Mouse (Mus musculus) stomach, postnatal 0 days (tissue): ENCODE results near the gene Clrn3. TPM values are rescaled to one million over a fixed set of nuclear protein-coding genes. Genes with fewer than 3 reads are reported as not detected.

Experiments used
- ATAC-seq: fragments of 200-750 bp; cut with Nextera tagmentation; 2 replicates; pipeline ENCODE4 v1.8.0; 2017; ENCODE audit not compliant: low FRiP score, low TSS enrichment
- DNase-seq: peaks from one replicate; pipeline ENCODE4 v3.0.0-alpha.2; 2016; ENCODE audit warnings: low spot score
- H3K27ac ChIP-seq: fragments of 300-500 bp; sonication (generic); replicated peaks from 2 replicates; pipeline ENCODE4 v1.5.1; 2014; ENCODE audit warnings: mild to moderate bottlenecking, control low read depth
- H3K27me3 ChIP-seq: fragments of 300-500 bp; sonication (generic); 2 replicates; pipeline ENCODE4 v1.6.1; 2014; ENCODE audit warnings: low read length; ENCODE audit not compliant: control insufficient read depth, insufficient read depth
- H3K36me3 ChIP-seq: fragments of 300-500 bp; sonication (generic); 2 replicates; pipeline ENCODE4 v1.6.1; 2014; ENCODE audit warnings: low read length, mixed read lengths; ENCODE audit not compliant: control insufficient read depth, insufficient read depth
- H3K4me1 ChIP-seq: fragments of 300-500 bp; sonication (generic); replicated peaks from 2 replicates; pipeline ENCODE4 v1.6.1; 2014; ENCODE audit warnings: antibody characterized with exemption; ENCODE audit not compliant: control insufficient read depth, insufficient read depth
- H3K4me2 ChIP-seq: fragments of 300-500 bp; sonication (generic); replicated peaks from 2 replicates; pipeline ENCODE4 v1.6.1; 2014; ENCODE audit warnings: low read depth, mild to moderate bottlenecking, control low read depth, moderate library complexity
- H3K4me3 ChIP-seq: fragments of 300-500 bp; sonication (generic); 2 replicates; pipeline ENCODE4 v1.5.1; 2014; ENCODE audit warnings: low read depth, low read length, control low read depth
- H3K9ac ChIP-seq: fragments of 300-500 bp; sonication (generic); 2 replicates; pipeline ENCODE4 v1.6.1; 2014; ENCODE audit warnings: mild to moderate bottlenecking, low read length, control low read depth, mixed read lengths
- H3K9me3 ChIP-seq: fragments of 300-500 bp; sonication (generic); 2 replicates; pipeline ENCODE4 v1.6.1; 2016; ENCODE audit warnings: low read length; ENCODE audit not compliant: control insufficient read depth
- CTCF ChIP-seq: IDR thresholded peaks from 2 replicates; pipeline ENCODE4 v1.5.1; 2016; ENCODE audit warnings: antibody characterized with exemption, low read depth, mild to moderate bottlenecking, moderate library complexity
- EP300 ChIP-seq: optimal IDR thresholded peaks from 2 replicates; pipeline ENCODE3; 2016; ENCODE audit warnings: antibody characterized with exemption
- WGBS: fragments of 180-500 bp; shearing (Covaris S2); extraction: QIAGEN DNeasy Blood & Tissue Kit; methylation state at CpG from one replicate; pipeline ENCODE4 v1.1.7; 2014; 5-methylcytosine and 5-hydroxymethylcytosine counted together
- polyA plus RNA-seq: library from polyadenylated mRNA; unstranded; fragments of >200 nt; fragmentation: Nextera tagmentation; extraction: Ambion mirVana; gene quantifications from 2 replicates; pipeline ENCODE4 v1.2.1, GENCODE M21; 2015

Clrn3 gene
- polyA plus RNA-seq, 1 experiment from 2014 or later, result 0.63 TPM

DNA sequence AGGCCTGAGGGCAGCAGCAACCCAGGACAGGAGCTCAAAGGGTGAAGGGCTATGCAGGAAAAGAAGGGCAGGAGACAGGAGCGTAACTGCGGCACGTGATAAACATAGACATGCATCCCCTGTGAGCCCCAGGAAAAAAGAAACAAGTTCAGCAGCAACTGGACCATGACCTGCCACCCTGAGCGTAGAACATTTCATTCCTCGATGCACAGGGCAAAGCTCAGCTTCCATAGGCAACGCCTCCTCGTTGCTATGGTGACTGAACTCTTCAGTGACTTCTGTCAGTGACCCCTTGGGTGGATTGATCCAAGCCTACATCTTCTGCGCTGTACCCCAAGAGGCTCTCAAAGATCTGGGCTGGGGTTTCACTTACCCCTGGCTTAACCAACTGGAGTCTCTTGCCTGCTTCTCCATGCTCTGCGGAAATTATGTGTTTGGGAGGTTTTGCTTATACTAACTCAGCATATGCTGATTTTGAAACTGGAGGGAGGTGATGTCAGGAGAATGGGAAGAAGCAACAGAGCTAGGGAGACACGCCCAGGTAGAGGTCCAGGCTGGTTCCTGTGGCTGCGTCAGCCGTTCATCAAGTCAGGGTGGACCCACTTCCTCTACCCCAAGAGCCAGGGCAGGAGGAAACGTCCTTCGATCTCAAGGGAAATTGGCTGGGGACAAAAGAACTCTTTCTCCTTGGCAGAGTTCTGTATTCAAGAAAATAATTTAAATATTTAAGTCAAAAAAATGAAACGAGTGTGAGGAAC lies 6.5 kb downstream of the Clrn3 start:
- no peak for TF ChIP-seq EP300
- H3K9ac ChIP-seq, result no peak overlapping the region
- no peaks in the 10 kb centered on the region for H3K36me3 ChIP-seq
- no peak overlapping the region for H3K4me3 ChIP-seq
- no peaks in the 10 kb centered on the region for H3K9me3 ChIP-seq
- no peak overlapping the region for H3K4me2 ChIP-seq
- WGBS, result 65% methylated on average over 15 of the region's 15 CpGs
- no peaks in the 10 kb centered on the region for H3K4me1 ChIP-seq
- no peak overlapping the region for H3K27ac ChIP-seq
- ATAC-seq, result no peak
- no peak for DNase-seq
- no peaks in the 10 kb centered on the region for H3K27me3 ChIP-seq

DNA sequence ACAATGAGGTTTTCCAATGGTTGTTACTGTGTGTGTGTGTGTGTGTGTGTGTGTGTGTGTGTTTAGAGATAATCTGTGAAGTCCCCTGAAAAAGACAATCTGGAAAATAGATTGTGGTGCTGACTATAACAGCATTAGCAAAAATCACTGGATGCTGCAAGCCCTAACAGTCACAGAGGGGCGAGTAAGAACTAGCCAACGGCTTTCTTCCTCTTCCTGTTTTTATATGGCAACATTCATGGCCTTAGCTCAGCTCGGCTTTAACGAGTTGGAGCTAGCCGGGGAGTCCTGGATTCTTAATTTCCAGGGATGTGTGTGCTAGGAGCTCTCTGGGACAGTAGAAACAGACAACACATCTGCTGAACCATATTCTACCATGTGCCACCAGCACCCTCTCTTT lies 8.2 kb downstream of the Clrn3 start:
- Histone ChIP-seq H3K27me3 (no peaks in the 10 kb centered on the region), H3K9me3 (no peaks in the 10 kb centered on the region), H3K4me1 (no peaks in the 10 kb centered on the region), H3K36me3 (no peaks in the 10 kb centered on the region), H3K4me2 (no peak overlapping the region), H3K4me3 (no peak overlapping the region), H3K27ac (no peak overlapping the region), H3K9ac (no peak overlapping the region)
- TF ChIP-seq EP300, result no peak
- no peak for TF ChIP-seq CTCF
- 56% methylated on average over 5 of the region's 5 CpGs for WGBS
- DNase-seq, result no peak
- ATAC-seq, result no peak

DNA sequence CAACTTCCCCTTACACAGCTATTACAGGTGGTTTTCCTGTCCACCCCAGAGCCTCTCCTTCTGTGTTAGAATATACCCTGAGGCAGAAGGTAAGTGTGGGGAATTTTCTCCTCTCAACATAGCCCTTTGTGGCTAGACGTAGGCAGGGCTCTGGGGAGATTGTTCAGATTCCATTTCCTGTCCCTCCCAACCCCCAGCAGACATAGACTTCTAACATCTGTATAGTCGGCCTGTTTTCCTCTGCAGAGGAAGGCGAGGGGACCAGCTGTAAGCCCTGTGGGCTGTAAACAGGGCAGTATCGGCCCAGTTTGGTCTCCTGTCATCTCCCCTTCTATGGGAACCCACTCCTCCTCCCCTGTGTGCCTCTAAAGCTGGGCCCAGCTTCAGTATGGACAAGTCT lies 11.3 kb downstream of the Clrn3 start:
- TF ChIP-seq CTCF (no peak), EP300 (no peak)

DNA sequence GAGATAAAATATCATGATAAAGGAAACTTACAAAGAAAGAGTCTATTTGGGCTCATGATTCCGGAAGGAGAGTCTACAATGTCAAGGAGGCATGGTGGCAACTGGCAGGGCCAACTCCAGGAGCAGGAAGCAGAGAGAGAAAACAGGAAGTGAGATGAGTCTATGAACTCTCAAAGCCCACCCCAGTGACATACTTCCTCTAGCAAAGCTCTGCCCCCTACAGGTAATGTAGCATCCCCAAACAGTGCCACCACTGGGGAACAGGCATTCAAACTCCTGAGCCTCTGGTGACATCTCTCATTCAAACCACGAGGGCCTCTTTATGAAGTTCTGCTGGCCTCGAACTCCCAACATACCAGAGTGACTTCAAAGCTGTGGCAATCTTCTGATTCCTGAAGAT lies 16.7 kb downstream of the Clrn3 start:
- TF ChIP-seq EP300 (no peak), CTCF (no peak; the same call in 1 of the 2 replicates)
- ATAC-seq (no peak), DNase-seq (no peak)
- 87% methylated on average over 3 of the region's 3 CpGs for WGBS
- H3K4me1 ChIP-seq, result no peaks in the 10 kb centered on the region
- H3K27me3 ChIP-seq, result no peaks in the 10 kb centered on the region
- H3K27ac ChIP-seq, result no peak overlapping the region
- no peaks in the 10 kb centered on the region for H3K36me3 ChIP-seq
- no peak overlapping the region for H3K9ac ChIP-seq
- no peak overlapping the region for H3K4me2 ChIP-seq
- H3K4me3 ChIP-seq, result no peak overlapping the region
- no peaks in the 10 kb centered on the region for H3K9me3 ChIP-seq

More for the DNA sequence above, 11.3 kb downstream of the Clrn3 start:
- Histone ChIP-seq H3K9me3 (no peaks in the 10 kb centered on the region), H3K36me3 (no peaks in the 10 kb centered on the region), H3K27me3 (no peaks in the 10 kb centered on the region), H3K9ac (no peak overlapping the region), H3K27ac (no peak overlapping the region), H3K4me3 (no peak overlapping the region), H3K4me1 (no peaks in the 10 kb centered on the region), H3K4me2 (no peak overlapping the region)
- ATAC-seq (no peak), DNase-seq (no peak)
- WGBS, result 56% methylated on average over 4 of the region's 4 CpGs

GRCm38 (mm10) chr7:135510431-135510830 lies 18.0 kb downstream of the Clrn3 start:
- 85% methylated on average over 5 of the region's 5 CpGs for WGBS
- Histone ChIP-seq H3K9ac (no peak overlapping the region), H3K4me3 (no peak overlapping the region), H3K4me2 (no peak overlapping the region), H3K4me1 (no peaks in the 10 kb centered on the region), H3K36me3 (no peaks in the 10 kb centered on the region), H3K9me3 (no peaks in the 10 kb centered on the region), H3K27ac (no peak overlapping the region), H3K27me3 (no peaks in the 10 kb centered on the region)
- DNase-seq (no peak), ATAC-seq (no peak)
- no peak for TF ChIP-seq EP300
- no peak for TF ChIP-seq CTCF

- TF ChIP-seq CTCF (no peak), EP300 (no peak)
- DNase-seq (peak; percentile 72), ATAC-seq (peak; percentile 100)
- WGBS, result 47% methylated on average over 3 of the region's 3 CpGs
- Histone ChIP-seq H3K4me2 (no peak overlapping the region), H3K36me3 (no peaks in the 10 kb centered on the region), H3K9me3 (no peaks in the 10 kb centered on the region), H3K4me1 (no peaks in the 10 kb centered on the region), H3K4me3 (no peak overlapping the region), H3K9ac (no peak overlapping the region), H3K27me3 (no peaks in the 10 kb centered on the region), H3K27ac (peak overlapping the region; percentile 25; the same call in 1 of the 2 replicates)
Measured at GRCm38 (mm10) chr7:135509272-135509671, 19.2 kb downstream of the Clrn3 start.
